Mouse (Mus musculus): Measurements from ENCODE around the gene Krt18.
"Not testable (repeated sequence)": the region's sequence is repeated elsewhere in the genome, so short reads cannot be mapped to it uniquely, and the experiment has no call there.

Gene Krt18

DNA sequence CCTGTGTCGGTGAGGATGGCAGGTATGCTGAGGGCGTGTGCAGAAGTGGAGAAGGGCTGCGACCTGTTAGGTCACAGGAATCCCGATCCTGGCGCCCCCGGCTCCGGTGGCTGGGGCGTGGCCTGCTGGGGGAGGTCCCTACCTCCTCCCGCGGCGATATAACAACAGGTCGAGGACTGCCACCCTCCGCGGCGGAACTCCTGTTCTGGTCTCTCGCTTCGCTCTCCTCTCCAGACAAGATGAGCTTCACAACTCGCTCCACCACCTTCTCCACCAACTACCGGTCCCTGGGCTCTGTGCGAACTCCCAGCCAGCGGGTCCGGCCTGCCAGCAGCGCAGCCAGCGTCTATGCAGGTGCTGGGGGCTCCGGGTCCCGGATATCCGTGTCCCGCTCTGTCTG, at the start of gene Krt18:
Krt18 (plus strand) TSS at position 141 of the 400 bp plus-strand sequence.
- no peak for DNase-seq

DNA sequence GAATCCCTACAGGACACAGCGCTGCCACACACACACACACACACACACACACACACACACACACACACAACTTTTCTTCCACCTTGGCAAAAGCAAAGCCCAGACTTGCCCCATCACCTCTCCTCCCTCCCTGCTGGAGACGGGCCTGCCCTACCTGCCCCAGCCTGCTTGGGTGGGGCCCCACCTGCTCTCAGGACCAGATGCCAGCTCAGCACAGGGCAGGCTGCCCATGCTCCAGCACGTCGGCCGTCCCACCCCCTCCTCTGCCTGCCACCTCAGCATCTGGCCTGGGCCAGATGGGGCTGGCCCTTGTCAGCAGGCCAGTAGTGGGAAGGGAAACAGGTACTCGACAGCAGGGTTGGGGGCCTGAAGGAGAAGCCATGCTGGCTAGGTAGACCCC, 47.1 kb upstream of the Krt18 start:
- DNase-seq = no peak

- no peak for DNase-seq
These were observed 44.5 kb upstream of the Krt18 start for GRCm38 (mm10) chr15:101983315-101983948.

- peak; percentile 50 to 55 for DNase-seq
These were observed 43.9 kb upstream of the Krt18 start for GRCm38 (mm10) chr15:101983949-101984601.

DNA sequence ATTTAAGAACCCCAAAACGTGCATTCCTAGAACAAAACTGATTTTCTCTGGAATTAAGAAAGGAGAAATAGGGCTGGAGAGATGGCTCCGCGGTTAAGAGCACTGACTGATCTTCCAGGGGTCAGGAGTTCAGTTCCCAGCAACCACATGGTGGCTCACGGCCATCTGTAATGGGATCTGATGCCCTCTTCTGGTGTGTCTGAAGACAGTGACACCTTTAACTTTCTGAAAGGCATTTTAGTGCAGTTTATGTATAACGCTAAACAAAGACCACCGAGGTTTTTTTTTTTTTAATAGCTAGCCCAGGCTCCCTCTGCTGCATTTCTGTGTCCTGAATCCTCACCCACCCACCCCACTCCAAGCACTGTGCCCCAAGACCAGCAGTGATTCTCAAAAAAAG, 43.2 kb upstream of the Krt18 start:
- no peak for DNase-seq

- DNase-seq = peak; percentile 27 to 43
These were observed 39.9 kb upstream of the Krt18 start for GRCm38 (mm10) chr15:101988119-101988518.

DNA sequence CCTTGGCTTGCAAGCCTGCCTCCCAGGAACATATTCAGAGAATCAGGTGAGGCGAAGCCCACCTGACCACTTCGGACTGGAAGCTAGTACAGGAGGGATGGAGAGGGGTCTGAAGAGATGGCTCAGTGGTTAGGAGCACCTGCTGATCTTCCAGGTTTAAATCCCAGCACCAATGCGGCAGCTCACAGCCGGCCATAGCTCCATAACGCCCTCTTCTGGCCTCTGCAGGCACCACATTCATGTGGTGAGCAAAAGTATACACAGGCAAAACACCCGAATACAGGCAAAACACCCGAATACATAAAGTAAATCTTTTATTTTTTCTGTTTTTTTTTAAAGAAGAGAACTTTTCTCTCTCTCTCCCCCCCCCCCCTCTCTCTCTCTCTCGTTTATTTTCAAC, 39.3 kb upstream of the Krt18 start:
- DNase-seq = no peak

DNA sequence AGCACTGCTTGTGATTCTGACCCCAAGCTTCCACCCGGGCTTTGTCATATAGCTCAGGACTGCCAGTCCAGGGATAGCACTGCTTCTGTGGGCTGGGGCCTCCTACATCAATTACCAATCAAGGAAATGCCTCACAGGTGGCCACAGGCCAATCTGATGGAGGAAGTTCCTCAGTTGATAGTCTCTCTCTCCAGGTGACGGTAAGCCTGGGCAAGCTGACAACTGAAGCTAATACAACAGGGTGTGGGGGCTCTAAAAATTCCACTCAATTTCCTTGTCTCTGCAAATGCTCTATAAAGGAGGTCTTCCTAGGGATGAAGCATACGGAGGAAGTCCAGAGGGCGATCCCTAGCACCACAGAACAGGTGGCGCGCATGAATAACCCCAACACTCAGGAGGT, 37.0 kb upstream of the Krt18 start:
- no peak for DNase-seq

GRCm38 (mm10) chr15:101994365-101994764, 33.6 kb upstream of the Krt18 start:
- DNase-seq = no peak

- DNase-seq = no peak
These were observed 32.3 kb upstream of the Krt18 start for GRCm38 (mm10) chr15:101995484-101996236.

DNA sequence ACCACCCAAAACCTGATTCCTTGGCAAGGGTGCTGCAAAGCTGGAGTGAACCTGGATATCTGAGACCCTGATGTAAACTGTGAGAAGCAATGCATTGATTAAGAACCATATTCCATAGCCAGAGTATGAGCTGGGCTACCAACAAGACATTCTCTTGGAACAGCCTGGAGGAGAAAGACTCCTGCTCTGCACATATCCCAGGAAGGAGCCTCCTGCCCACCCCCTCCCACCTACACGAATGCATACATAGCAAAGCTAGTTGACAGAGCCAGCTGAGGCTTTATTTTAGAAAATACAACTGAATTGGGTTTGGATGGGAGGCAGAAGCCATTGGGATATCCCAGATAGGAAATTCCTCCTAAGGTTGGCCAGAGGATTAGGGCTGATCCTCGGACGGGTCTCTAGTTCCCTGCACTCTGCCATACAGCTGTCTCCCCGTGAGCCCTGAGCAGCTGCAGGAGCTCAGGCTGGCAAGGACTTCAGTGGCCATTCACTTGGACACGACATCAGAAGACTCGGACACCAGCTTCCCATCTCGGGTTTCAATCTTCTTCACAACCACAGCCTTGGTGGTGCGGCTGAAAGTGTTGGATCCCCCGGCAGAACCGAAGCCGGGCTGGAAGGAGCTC, 31.4 kb upstream of the Krt18 start:
- DNase-seq = not testable (repeated sequence)

- no peak for DNase-seq
These were observed 28.8 kb upstream of the Krt18 start for GRCm38 (mm10) chr15:101999156-101999555.

DNA sequence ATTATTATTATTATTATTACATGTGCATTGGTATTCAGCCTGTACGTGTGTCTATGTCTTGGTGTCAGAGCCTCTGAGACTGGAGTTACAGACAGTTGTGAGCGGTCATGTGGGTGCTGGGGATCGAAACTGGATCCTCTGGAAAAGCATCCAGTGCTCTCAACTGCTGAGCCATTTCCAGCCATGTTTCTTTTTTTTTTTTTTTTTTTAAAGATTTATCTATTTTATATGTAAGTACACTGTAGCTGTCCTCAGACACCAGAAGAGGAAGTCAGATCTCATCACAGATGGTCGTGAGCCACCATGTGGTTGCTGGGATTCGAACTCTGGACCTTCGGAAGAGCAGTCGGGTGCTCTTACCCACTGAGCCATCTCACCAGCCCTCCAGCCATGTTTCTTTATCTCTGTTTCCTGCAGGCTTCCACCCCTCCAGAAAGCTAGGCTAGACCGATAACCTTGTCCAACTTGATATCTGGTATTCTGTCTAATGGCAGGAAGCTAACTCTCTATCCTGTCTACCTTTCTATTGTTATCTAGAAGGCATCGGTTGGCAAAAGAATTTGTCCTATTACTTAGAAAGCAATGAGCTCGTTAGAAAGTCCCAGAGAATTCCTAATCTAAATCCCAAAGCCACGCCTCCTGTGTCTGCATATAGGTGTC, 28.2 kb upstream of the Krt18 start:
- DNase-seq = no peak

DNA sequence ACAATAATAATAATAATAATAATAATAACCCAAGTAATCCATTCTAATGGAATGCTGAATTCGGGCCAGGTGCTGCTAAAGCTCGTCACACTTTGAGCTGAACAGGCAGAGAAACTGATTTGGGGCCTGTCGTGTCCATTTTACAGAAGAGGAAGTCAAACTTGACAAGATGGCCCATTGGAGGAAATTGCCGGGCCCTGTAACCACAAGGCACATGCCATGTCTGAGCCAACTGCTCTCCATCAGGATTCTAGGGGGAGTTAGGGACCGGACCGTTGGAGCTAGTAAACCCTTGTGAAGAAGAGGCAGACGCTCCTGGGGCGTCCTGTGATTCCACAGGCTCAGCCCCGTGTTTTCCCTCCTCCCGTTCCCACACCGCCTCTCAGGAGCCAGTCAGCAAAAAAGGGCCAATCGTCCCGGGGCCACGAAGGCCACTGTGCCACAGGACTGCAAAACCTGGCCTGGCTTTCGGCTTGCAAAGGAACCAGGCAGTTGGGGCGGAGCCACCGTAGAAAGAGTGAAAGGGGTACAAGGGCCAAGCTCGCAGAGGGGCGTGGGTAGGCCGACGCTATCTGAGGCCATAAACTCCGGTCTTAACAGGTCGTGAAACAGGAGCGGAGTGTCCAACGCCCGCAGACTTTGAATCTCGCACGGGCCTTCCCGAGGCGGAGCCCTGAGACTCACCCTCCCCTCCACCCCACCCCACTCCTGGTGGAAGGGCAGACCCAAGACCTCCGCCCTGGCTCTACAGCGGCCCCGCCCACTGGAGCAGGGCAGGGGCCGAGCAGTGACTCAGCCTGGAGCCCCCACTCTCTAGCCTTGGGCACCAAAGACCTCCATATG, 25.1 kb upstream of the Krt18 start:
- no peak for DNase-seq

GRCm38 (mm10) chr15:102003516-102003915, 24.5 kb upstream of the Krt18 start:
- no peak for DNase-seq

- DNase-seq = no peak
These were observed 23.8 kb upstream of the Krt18 start, which contains the start of gene Krt8 for GRCm38 (mm10) chr15:102004189-102004588. TSS of gene Krt8 (minus strand) at chr15:102004482.

DNA sequence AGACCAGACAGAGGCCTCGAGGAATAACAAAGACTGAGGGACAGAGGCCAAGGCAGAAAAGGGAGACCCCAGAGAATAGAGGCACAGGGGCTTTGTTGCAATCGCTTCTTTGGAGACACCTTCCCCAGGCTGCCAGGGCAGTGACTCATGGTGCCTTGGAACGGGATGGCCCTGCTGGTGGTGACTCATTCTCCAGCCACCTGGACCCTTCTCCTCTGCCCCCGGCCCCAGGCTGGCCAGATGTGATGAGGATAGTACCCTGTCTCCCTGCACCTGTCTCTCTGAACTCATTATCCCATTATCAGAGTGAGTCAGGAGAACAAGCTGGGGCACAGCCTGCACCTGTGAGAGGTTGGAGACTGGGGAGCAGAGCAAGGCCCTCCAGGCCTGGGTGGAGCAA, 22.7 kb upstream of the Krt18 start:
- no peak for DNase-seq

DNA sequence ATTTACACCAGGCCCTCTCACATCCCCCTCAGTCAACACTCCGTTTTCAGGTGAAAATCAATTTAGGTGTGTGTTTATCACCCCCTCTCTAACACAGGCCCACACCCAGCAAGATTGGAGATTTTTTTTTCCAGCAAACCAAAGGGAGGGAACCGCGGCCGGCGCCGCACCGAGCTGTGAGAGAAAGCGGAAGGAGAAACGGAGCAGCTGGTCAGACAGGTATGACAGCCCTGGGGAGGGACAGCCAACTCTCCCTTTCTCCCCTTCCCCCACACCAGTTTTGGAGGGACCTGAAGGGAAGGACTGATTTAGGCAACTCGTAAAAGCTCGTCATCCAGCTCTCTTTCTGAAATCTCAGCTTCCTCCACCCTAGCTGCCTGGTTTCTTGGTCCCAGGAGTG, 21.7 kb upstream of the Krt18 start:
- no peak for DNase-seq

DNA sequence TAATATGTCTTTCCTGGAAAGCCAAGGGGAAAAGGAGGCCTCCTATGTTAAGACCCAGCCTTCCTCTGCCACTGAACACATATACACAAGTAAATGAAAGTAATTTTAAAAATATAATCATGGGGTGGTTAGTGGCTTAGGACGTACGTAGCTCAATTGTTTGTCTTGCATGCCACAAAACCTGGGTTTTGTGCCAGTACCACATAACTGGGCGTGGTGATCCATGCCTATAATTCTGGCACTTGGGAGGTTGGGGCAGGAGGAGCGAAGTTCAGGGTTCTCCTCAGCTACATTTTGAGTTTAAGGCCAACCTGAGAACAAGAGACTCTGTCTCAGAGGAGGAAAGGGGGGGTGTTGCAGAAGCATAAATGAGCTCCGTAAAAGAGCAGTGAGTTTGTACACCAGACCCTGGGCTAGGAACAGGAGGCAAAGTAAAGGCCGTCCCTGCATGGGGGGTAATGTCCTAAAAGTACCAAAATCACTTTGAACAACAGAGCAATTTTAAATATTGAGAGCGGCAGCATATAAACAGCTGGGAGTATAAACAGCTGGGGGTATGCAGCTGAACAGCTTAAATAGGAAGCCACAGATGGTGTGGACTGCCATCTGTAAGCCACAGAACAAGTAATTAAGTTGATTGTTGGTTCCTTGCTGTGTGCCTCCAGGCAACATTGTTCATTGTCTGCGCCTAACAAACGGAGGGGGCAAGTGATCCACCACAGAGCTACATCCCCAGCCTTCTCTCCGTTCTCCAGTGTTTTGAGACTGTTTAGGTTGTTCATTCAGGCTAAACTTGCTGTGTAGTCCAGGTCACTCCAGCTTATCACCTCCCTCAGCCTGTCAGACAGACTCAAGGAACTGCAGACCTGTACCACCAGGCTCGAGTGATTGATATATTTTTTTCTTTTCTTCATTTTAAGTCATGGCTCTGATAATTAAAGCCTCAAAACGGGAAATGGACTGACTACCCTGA, 20.6 kb upstream of the Krt18 start:
- DNase-seq = no peak

GRCm38 (mm10) chr15:102010569-102011245, 17.3 kb upstream of the Krt18 start:
- no peak for DNase-seq

Measured in thymus, adult 18-20 months (tissue).